Comparison of ENCODE assay signal across 28 mouse cellular contexts in genomic region chr1:174215270-174216038, GRCm38 (mm10). TPM values are rescaled to one million over a fixed set of nuclear protein-coding genes. Genes with fewer than 3 reads are reported as not detected.
"Had no signal": no experiment of that assay in that cellular context is flagged by ENCODE, and none has a peak within 500 bp of the region (broad histone marks: within the 10 kb centered on the region; RNA-seq: fewer than 3 reads in every experiment).

No protein-coding gene starts in this region.

- H3K9ac ChIP-seq: limb, embryonic 12.5 days; limb, embryonic 15.5 days; liver, embryonic 14.5 days; liver, postnatal 0 days; lung, embryonic 14.5 days had no signal

- H3K36me3 ChIP-seq: limb, embryonic 12.5 days; limb, embryonic 15.5 days had no signal

- H3K9me3 ChIP-seq: limb, embryonic 12.5 days; limb, embryonic 15.5 days had no signal

- H3K4me3 ChIP-seq: limb, embryonic 12.5 days; limb, embryonic 15.5 days had no signal

- H3K4me1 ChIP-seq: limb, embryonic 12.5 days; limb, embryonic 15.5 days had no signal

- ATAC-seq: intestine, postnatal 0 days; liver, postnatal 0 days; lung, postnatal 0 days had no signal

- H3K27ac ChIP-seq: limb, embryonic 12.5 days; limb, embryonic 15.5 days; liver, embryonic 14.5 days; macrophage had no signal

- H3K27me3 ChIP-seq: limb, embryonic 12.5 days; limb, embryonic 15.5 days had no signal

- DNase-seq: kidney, postnatal 10 days; kidney, postnatal 4 days; left cerebral cortex, postnatal 4 days; liver, postnatal 0 days; lung, embryonic 14.5 days; midbrain, embryonic 14.5 days; thymus, postnatal 25 days had no signal

- H3K4me2 ChIP-seq: limb, embryonic 12.5 days; limb, embryonic 15.5 days; liver, embryonic 11.5 days; lung, embryonic 14.5 days; midbrain, embryonic 11.5 days had no signal

RNA-seq across cellular contexts. Expression of gene Olfr419, which starts 36.4 kb away (rescaled TPM):
- total RNA-seq: layer of hippocampus, adult 18-20 months; layer of hippocampus, postnatal 14 days; left cerebral cortex, adult 8-10 months; left cerebral cortex, postnatal 14 days; left cerebral cortex, postnatal 4 days; megakaryocyte-erythroid progenitor cell, adult 5-6 weeks; midbrain, postnatal 0 days had no signal
- polyA plus RNA-seq: intestine, embryonic 14.5 days; intestine, postnatal 0 days; limb, embryonic 12.5 days; limb, embryonic 15.5 days; lung, embryonic 14.5 days; lung, postnatal 0 days; macrophage; midbrain, embryonic 11.5 days; midbrain, embryonic 14.5 days; midbrain, postnatal 0 days; neural tube, embryonic 11.5 days; neural tube, embryonic 14.5 days; small intestine, adult 2 months; spleen, adult 2 months; stomach, embryonic 16.5 days; thymus, postnatal 0 days had no signal

RNA-seq across cellular contexts. Expression of gene Spta1, which starts 42.9 kb away (rescaled TPM):
- polyA plus RNA-seq: small intestine, adult 2 months had no signal
